Comparison of ENCODE assay signal across 10 mouse cellular contexts in genomic region chr17:67869731-67870601, GRCm38 (mm10).
A peak's percentile ranks its signal among the peaks of the same experiment; 100 is the strongest.
DNase-seq lines count a peak whose midpoint lies in the region; ATAC-seq lines count a peak whose summit lies in the region.
"Had no signal": no experiment of that assay in that cellular context is flagged by ENCODE, and none has a peak within 500 bp of the region (broad histone marks: within the 10 kb centered on the region; RNA-seq: fewer than 3 reads in every experiment).

No protein-coding gene starts in this region.

- no peaks in the 10 kb centered on the region for H3K27me3 ChIP-seq in forebrain, embryonic 11.5 days (ENCODE audit: control insufficient read depth, insufficient read depth, low read length)
- H3K27me3 ChIP-seq in lung, embryonic 16.5 days (ENCODE audit: control insufficient read depth, insufficient read depth, low read depth, low read length), result no peaks in the 10 kb centered on the region
- H3K27me3 ChIP-seq: stomach, embryonic 15.5 days had no signal

- H3K27ac ChIP-seq in forebrain, embryonic 11.5 days (ENCODE audit: low read depth, low read length), result no peak overlapping the region
- H3K27ac ChIP-seq in lung, embryonic 16.5 days (ENCODE audit: low read length), result no peak overlapping the region
- H3K27ac ChIP-seq: stomach, embryonic 15.5 days had no signal

- ATAC-seq in forebrain, embryonic 11.5 days (replicated peaks; ENCODE audit: low FRiP score), result peak; percentile 73
- ATAC-seq in lung, embryonic 16.5 days (ENCODE audit: low read depth), result peak; percentile 46; the same call in 1 of the 2 replicates

- H3K9ac ChIP-seq in forebrain, embryonic 11.5 days (ENCODE audit: low read length), result no peak overlapping the region
- H3K9ac ChIP-seq in lung, embryonic 16.5 days (ENCODE audit: low read length), result no peak overlapping the region
- H3K9ac ChIP-seq: stomach, embryonic 15.5 days had no signal

- H3K4me1 ChIP-seq in forebrain, embryonic 11.5 days (replicated peaks; ENCODE audit: control insufficient read depth, insufficient read depth, low read length), result no peaks in the 10 kb centered on the region; the same call in 1 of the 2 replicates
- H3K4me1 ChIP-seq in lung, embryonic 16.5 days (replicated peaks; ENCODE audit: control insufficient read depth, insufficient read depth, low read length), result peaks cover 10% of the 10 kb centered on the region
- H3K4me1 ChIP-seq: stomach, embryonic 15.5 days had no signal

- no peak overlapping the region for H3K4me2 ChIP-seq in forebrain, embryonic 11.5 days (ENCODE audit: low read depth, low read length, severe bottlenecking)
- H3K4me2 ChIP-seq in lung, embryonic 16.5 days (ENCODE audit: low read depth, low read length), result no peak overlapping the region
- H3K4me2 ChIP-seq: stomach, embryonic 15.5 days had no signal

- no peaks in the 10 kb centered on the region for H3K36me3 ChIP-seq in forebrain, embryonic 11.5 days (ENCODE audit: control insufficient read depth, insufficient read depth, low read length)
- peaks cover 38% of the 10 kb centered on the region for H3K36me3 ChIP-seq in lung, embryonic 16.5 days (ENCODE audit: control insufficient read depth, insufficient read depth, low read length)

- peak; percentile 68 for DNase-seq in MN1 (ENCODE audit: low spot score)
- peak; percentile 46 for DNase-seq in brain, embryonic 18.5 days (ENCODE audit: low read depth, low spot score)
- peak; percentile 80 for DNase-seq in forebrain, embryonic 11.5 days (ENCODE audit: low spot score)
- DNase-seq in heart, postnatal 14 days, result peak; percentile 77 to 81
- peak; percentile 75 for DNase-seq in layer of hippocampus, adult 11-12 months (ENCODE audit: low spot score)
- DNase-seq in retina, embryonic 14.5 days (ENCODE audit: low spot score), result peak; percentile 82
- DNase-seq in natural killer cell, adult 2 months (ENCODE audit: low spot score in 2 of 2), result no peak

- H3K9me3 ChIP-seq in forebrain, embryonic 11.5 days (ENCODE audit: control insufficient read depth, low read length), result no peaks in the 10 kb centered on the region
- H3K9me3 ChIP-seq in lung, embryonic 16.5 days (ENCODE audit: control insufficient read depth, low read length), result no peaks in the 10 kb centered on the region
- H3K9me3 ChIP-seq: stomach, embryonic 15.5 days had no signal

- 73% methylated on average over 23 of the region's 23 CpGs for WGBS in forebrain, embryonic 11.5 days
- WGBS in lung, embryonic 16.5 days, result 66% methylated on average over 23 of the region's 23 CpGs

- no peak overlapping the region for H3K4me3 ChIP-seq in forebrain, embryonic 11.5 days (ENCODE audit: low read depth, low read length)
- H3K4me3 ChIP-seq in lung, embryonic 16.5 days (ENCODE audit: low read length), result no peak overlapping the region
- H3K4me3 ChIP-seq: erythroblast, embryonic 14.5 days; stomach, embryonic 15.5 days had no signal

- intact Hi-C loops in heart, postnatal 14 days (cut with DNase I), result loop anchor here (2.0 to 5.0 kb wide), 4 partner anchors 42 to 297 kb away; no protein-coding TSS in a partner anchor

Comparison
In these comparisons a context has a peak if more than half of its experiments do, and no peak if none do; other contexts are left out.
1. DNase-seq: peak in MN1 (single experiment), brain, embryonic 18.5 days (single experiment), forebrain, embryonic 11.5 days (single experiment), heart, postnatal 14 days (2 of 2), layer of hippocampus, adult 11-12 months (single experiment) and retina, embryonic 14.5 days (single experiment); none in natural killer cell, adult 2 months (0 of 2).